Mouse (Mus musculus): ENCODE data around the gene Magi1. TPM values are rescaled to one million over a fixed set of nuclear protein-coding genes. Genes with fewer than 3 reads are reported as not detected.

Gene Magi1
- polyA plus RNA-seq, 1 experiment from 2014 or later, result 7.9 TPM

GRCm38 (mm10) chr6:94232243-94232785, 51.4 kb downstream of the Magi1 start:
- no peak for ATAC-seq (ENCODE audit: insufficient number of reproducible peaks, insufficient read depth, low FRiP score, low read depth)
- Histone ChIP-seq H3K4me2 (ENCODE audit: low read length) (no peak overlapping the region), H3K36me3 (ENCODE audit: control insufficient read depth, insufficient read depth, low read length) (no peaks in the 10 kb centered on the region), H3K9me3 (ENCODE audit: control insufficient read depth, low read length) (no peaks in the 10 kb centered on the region), H3K4me1 (ENCODE audit: control insufficient read depth in 2 of 2, insufficient read depth in 2 of 2, low read length in 2 of 2) (peaks cover 20 to 55% of the 10 kb centered on the region in 2 experiments), H3K9ac (ENCODE audit: low read length) (no peak overlapping the region), H3K27me3 (ENCODE audit: control insufficient read depth, insufficient read depth, low read length) (no peaks in the 10 kb centered on the region), H3K4me3 (ENCODE audit: control insufficient read depth in 1 of 2, insufficient read depth in 1 of 2, low read depth in 1 of 2, low read length in 2 of 2) (no peak overlapping the region), H3K27ac (replicated peaks in 1 of 2; ENCODE audit: control insufficient read depth in 1 of 2, insufficient read depth in 1 of 2, low read depth in 2 of 2, low read length in 2 of 2) (0 out of 4 replicates have a peak overlapping the region, but pooled peaks of 1 of the 2 experiments have one; percentile 74)
- WGBS, result 37% methylated on average over 3 of the region's 3 CpGs

GRCm38 (mm10) chr6:94231831-94232230, 51.9 kb downstream of the Magi1 start:
- peak overlapping the region in 1 of 2 experiments; percentile 74; a peak in 1 of 4 replicates for H3K27ac ChIP-seq (replicated peaks in 1 of 2; ENCODE audit: control insufficient read depth in 1 of 2, insufficient read depth in 1 of 2, low read depth in 2 of 2, low read length in 2 of 2)
- WGBS, result 51% methylated on average over 4 of the region's 4 CpGs

GRCm38 (mm10) chr6:94231367-94231766, 52.4 kb downstream of the Magi1 start:
- H3K4me3 ChIP-seq (ENCODE audit: control insufficient read depth in 1 of 2, insufficient read depth in 1 of 2, low read depth in 1 of 2, low read length in 2 of 2), result no peak overlapping the region
- peaks cover 20 to 50% of the 10 kb centered on the region in 2 experiments for H3K4me1 ChIP-seq (ENCODE audit: control insufficient read depth in 2 of 2, insufficient read depth in 2 of 2, low read length in 2 of 2)
- no peaks in the 10 kb centered on the region for H3K36me3 ChIP-seq (ENCODE audit: control insufficient read depth, insufficient read depth, low read length)
- peak overlapping the region; percentile 36; the same call in 1 of the 2 replicates for H3K4me2 ChIP-seq (ENCODE audit: low read length)
- peak overlapping the region; percentile 67 to 74 for H3K27ac ChIP-seq (replicated peaks in 1 of 2; ENCODE audit: control insufficient read depth in 1 of 2, insufficient read depth in 1 of 2, low read depth in 2 of 2, low read length in 2 of 2)
- 38% methylated on average over 7 of the region's 7 CpGs for WGBS
- H3K9ac ChIP-seq (ENCODE audit: low read length), result peak overlapping the region; percentile 36; the same call in 1 of the 2 replicates
- H3K27me3 ChIP-seq (ENCODE audit: control insufficient read depth, insufficient read depth, low read length), result no peaks in the 10 kb centered on the region
- ATAC-seq (ENCODE audit: insufficient number of reproducible peaks, insufficient read depth, low FRiP score, low read depth), result no peak
- no peaks in the 10 kb centered on the region for H3K9me3 ChIP-seq (ENCODE audit: control insufficient read depth, low read length)

More at GRCm38 (mm10) chr6:94231831-94232230, 51.9 kb downstream of the Magi1 start:
- no peaks in the 10 kb centered on the region for H3K27me3 ChIP-seq (ENCODE audit: control insufficient read depth, insufficient read depth, low read length)
- H3K4me2 ChIP-seq (ENCODE audit: low read length), result no peak overlapping the region
- peaks cover 20 to 50% of the 10 kb centered on the region in 2 experiments for H3K4me1 ChIP-seq (ENCODE audit: control insufficient read depth in 2 of 2, insufficient read depth in 2 of 2, low read length in 2 of 2)
- H3K9me3 ChIP-seq (ENCODE audit: control insufficient read depth, low read length), result no peaks in the 10 kb centered on the region
- no peaks in the 10 kb centered on the region for H3K36me3 ChIP-seq (ENCODE audit: control insufficient read depth, insufficient read depth, low read length)
- no peak overlapping the region for H3K9ac ChIP-seq (ENCODE audit: low read length)
- no peak overlapping the region for H3K4me3 ChIP-seq (ENCODE audit: control insufficient read depth in 1 of 2, insufficient read depth in 1 of 2, low read depth in 1 of 2, low read length in 2 of 2)
- no peak for ATAC-seq (ENCODE audit: insufficient number of reproducible peaks, insufficient read depth, low FRiP score, low read depth)

- Histone ChIP-seq H3K9me3 (ENCODE audit: control insufficient read depth, low read length) (no peaks in the 10 kb centered on the region), H3K27me3 (ENCODE audit: control insufficient read depth, insufficient read depth, low read length) (no peaks in the 10 kb centered on the region), H3K4me1 (ENCODE audit: control insufficient read depth in 2 of 2, insufficient read depth in 2 of 2, low read length in 2 of 2) (peaks cover 22 to 53% of the 10 kb centered on the region in 2 experiments), H3K4me3 (ENCODE audit: control insufficient read depth in 1 of 2, insufficient read depth in 1 of 2, low read depth in 1 of 2, low read length in 2 of 2) (no peak overlapping the region), H3K36me3 (ENCODE audit: control insufficient read depth, insufficient read depth, low read length) (no peaks in the 10 kb centered on the region), H3K9ac (ENCODE audit: low read length) (no peak overlapping the region), H3K4me2 (ENCODE audit: low read length) (peak overlapping the region; percentile 36), H3K27ac (replicated peaks in 1 of 2; ENCODE audit: control insufficient read depth in 1 of 2, insufficient read depth in 1 of 2, low read depth in 2 of 2, low read length in 2 of 2) (peak overlapping the region; percentile 69 to 74)
- WGBS, result 21% methylated on average over 3 of the region's 3 CpGs
- no peak for ATAC-seq (ENCODE audit: insufficient number of reproducible peaks, insufficient read depth, low FRiP score, low read depth)
Measured at GRCm38 (mm10) chr6:94230918-94231317, 52.8 kb downstream of the Magi1 start.

- WGBS, result 28% methylated on average over 3 of the region's 3 CpGs
- Histone ChIP-seq H3K27me3 (ENCODE audit: control insufficient read depth, insufficient read depth, low read length) (no peaks in the 10 kb centered on the region), H3K4me1 (ENCODE audit: control insufficient read depth in 2 of 2, insufficient read depth in 2 of 2, low read length in 2 of 2) (peaks cover 27 to 54% of the 10 kb centered on the region in 2 experiments), H3K4me3 (ENCODE audit: control insufficient read depth in 1 of 2, insufficient read depth in 1 of 2, low read depth in 1 of 2, low read length in 2 of 2) (no peak overlapping the region), H3K9ac (ENCODE audit: low read length) (peak overlapping the region; percentile 21; the same call in 1 of the 2 replicates), H3K27ac (replicated peaks in 1 of 2; ENCODE audit: control insufficient read depth in 1 of 2, insufficient read depth in 1 of 2, low read depth in 2 of 2, low read length in 2 of 2) (peak overlapping the region; percentile 69 to 74), H3K9me3 (ENCODE audit: control insufficient read depth, low read length) (no peaks in the 10 kb centered on the region), H3K36me3 (ENCODE audit: control insufficient read depth, insufficient read depth, low read length) (no peaks in the 10 kb centered on the region), H3K4me2 (ENCODE audit: low read length) (peak overlapping the region; percentile 36)
- ATAC-seq (ENCODE audit: insufficient number of reproducible peaks, insufficient read depth, low FRiP score, low read depth), result no peak; the same call in 1 of the 2 replicates
Measured at GRCm38 (mm10) chr6:94230129-94230528, 53.6 kb downstream of the Magi1 start.

GRCm38 (mm10) chr6:94226262-94226661, 57.5 kb downstream of the Magi1 start:
- 50% methylated on average over 6 of the region's 6 CpGs for WGBS
- no peak overlapping the region for H3K4me2 ChIP-seq (ENCODE audit: low read length)
- H3K27ac ChIP-seq (replicated peaks in 1 of 2; ENCODE audit: control insufficient read depth in 1 of 2, insufficient read depth in 1 of 2, low read depth in 2 of 2, low read length in 2 of 2), result no peak overlapping the region; a peak in 2 of 4 replicates
- no peak overlapping the region for H3K9ac ChIP-seq (ENCODE audit: low read length)
- no peaks in the 10 kb centered on the region for H3K27me3 ChIP-seq (ENCODE audit: control insufficient read depth, insufficient read depth, low read length)
- H3K4me1 ChIP-seq (ENCODE audit: control insufficient read depth in 2 of 2, insufficient read depth in 2 of 2, low read length in 2 of 2), result peaks cover 40 to 48% of the 10 kb centered on the region in 2 experiments
- no peak overlapping the region for H3K4me3 ChIP-seq (ENCODE audit: control insufficient read depth in 1 of 2, insufficient read depth in 1 of 2, low read depth in 1 of 2, low read length in 2 of 2)
- ATAC-seq (ENCODE audit: insufficient number of reproducible peaks, insufficient read depth, low FRiP score, low read depth), result no peak
- no peaks in the 10 kb centered on the region for H3K36me3 ChIP-seq (ENCODE audit: control insufficient read depth, insufficient read depth, low read length)
- no peaks in the 10 kb centered on the region for H3K9me3 ChIP-seq (ENCODE audit: control insufficient read depth, low read length)

GRCm38 (mm10) chr6:94225832-94226231, 57.9 kb downstream of the Magi1 start:
- Histone ChIP-seq H3K27ac (replicated peaks in 1 of 2; ENCODE audit: control insufficient read depth in 1 of 2, insufficient read depth in 1 of 2, low read depth in 2 of 2, low read length in 2 of 2) (peak overlapping the region in 1 of 2 experiments; percentile 14; a peak in 2 of 4 replicates), H3K4me2 (ENCODE audit: low read length) (no peak overlapping the region), H3K9me3 (ENCODE audit: control insufficient read depth, low read length) (no peaks in the 10 kb centered on the region), H3K27me3 (ENCODE audit: control insufficient read depth, insufficient read depth, low read length) (no peaks in the 10 kb centered on the region), H3K4me1 (ENCODE audit: control insufficient read depth in 2 of 2, insufficient read depth in 2 of 2, low read length in 2 of 2) (peaks cover 36 to 44% of the 10 kb centered on the region in 2 experiments), H3K36me3 (ENCODE audit: control insufficient read depth, insufficient read depth, low read length) (no peaks in the 10 kb centered on the region), H3K4me3 (ENCODE audit: control insufficient read depth in 1 of 2, insufficient read depth in 1 of 2, low read depth in 1 of 2, low read length in 2 of 2) (no peak overlapping the region), H3K9ac (ENCODE audit: low read length) (no peak overlapping the region)
- ATAC-seq (ENCODE audit: insufficient number of reproducible peaks, insufficient read depth, low FRiP score, low read depth), result 0 out of 2 replicates have a peak, but pooled peaks have one; percentile 51
- WGBS, result 23% methylated on average over 3 of the region's 3 CpGs
